Mouse (Mus musculus) heart, adult 10 weeks (tissue): Measurements from ENCODE around the gene Chil5. TPM values are rescaled to one million over a fixed set of nuclear protein-coding genes. Genes with fewer than 3 reads are reported as not detected.

Experiments used
- polyA plus RNA-seq: library from polyadenylated mRNA; stranded (reverse); fragments of 350-450 nt; fragmentation: Illumina TruSeq; extraction: RNeasy Lipid Tissue Mini Kit (QIAGEN cat#74804); gene quantifications from one replicate; pipeline ENCODE4 v1.2.3, GENCODE M21; 2014; ENCODE audit warnings: low read depth, low replicate concordance

The Chil5 gene
- polyA plus RNA-seq: not detected

DNA sequence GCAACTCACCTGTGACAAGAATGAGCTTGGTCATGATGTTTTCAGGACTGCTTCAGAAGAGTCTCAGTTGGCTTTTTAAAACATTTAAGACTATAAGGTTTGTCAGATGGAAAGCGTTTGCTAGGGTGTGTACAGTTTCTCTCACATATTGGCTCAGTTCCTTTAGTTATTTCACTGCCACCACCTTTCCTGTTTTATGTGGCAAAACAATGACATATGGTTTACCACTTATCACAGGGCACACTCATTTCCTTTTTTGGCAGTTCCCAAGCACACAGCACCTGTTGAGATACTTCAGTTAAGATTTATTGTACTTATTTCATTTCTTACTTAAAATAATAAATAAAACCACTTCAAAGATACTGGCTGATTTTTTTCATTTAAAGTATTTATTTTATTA, at the start of gene Chil5:
Chil5 (minus strand) TSS at position 34 of the 400 bp plus-strand sequence.

DNA sequence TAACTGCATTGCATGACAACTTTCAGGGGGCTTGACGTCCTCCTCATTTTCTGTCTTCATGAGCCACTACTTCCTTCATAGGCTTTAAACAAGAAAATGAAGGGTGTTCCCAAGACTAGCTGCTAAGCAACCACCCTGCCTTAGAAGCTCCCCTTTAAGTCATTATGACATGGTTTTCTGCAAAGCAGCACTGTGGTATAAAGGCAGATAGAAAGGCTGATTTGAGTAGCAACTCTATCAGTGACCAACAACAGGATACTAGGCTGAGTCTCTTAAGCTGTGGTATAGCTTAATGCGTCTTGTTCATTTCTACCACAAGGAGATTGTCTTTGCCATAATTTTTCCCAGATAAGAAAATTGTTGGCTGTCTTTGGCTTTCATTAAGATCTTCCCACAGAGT, 18.1 kb downstream of the Chil5 start, which contains the start of gene Pifo:
Pifo (minus strand) TSS at position 101 of the 400 bp plus-strand sequence.

DNA sequence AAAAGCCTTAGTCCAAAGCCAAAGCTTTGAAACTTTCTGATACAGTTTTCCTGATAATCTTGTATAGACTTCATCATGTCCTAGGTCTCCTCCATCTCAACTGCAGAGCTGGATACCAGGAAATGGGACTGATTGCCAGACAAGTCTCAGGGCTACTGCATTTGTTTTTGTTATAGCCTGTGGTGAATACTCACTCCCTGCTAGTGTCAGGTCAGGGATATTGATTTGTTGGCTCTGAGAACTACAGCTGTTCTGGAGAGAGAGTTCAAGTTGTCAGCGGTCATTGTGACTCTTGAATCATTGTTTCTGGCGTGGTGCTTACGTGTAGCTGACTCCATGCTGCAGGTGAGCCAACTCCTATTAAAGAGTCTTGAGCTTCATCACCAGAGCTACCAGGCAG, 59.2 kb downstream of the Chil5 start, which contains the start of gene Ovgp1:
Ovgp1 (plus strand) TSS at position 301 of the 400 bp plus-strand sequence.

Other genes starting within 250 kb of the Chil5 start
- 87.1 TPM for gene Rap1a, start 231.5 kb downstream of the Chil5 start, polyA plus RNA-seq
- 0.50 TPM for gene Adora3, start 162.0 kb downstream of the Chil5 start, polyA plus RNA-seq
- gene Tmigd3, start 161.9 kb downstream of the Chil5 start, polyA plus RNA-seq: not detected
- 1.4 TPM for gene I830077J02Rik, start 100.2 kb downstream of the Chil5 start, polyA plus RNA-seq
- gene Wdr77, start 73.4 kb downstream of the Chil5 start, polyA plus RNA-seq: 37.5 TPM
- gene Atp5f1, start 72.7 kb downstream of the Chil5 start, polyA plus RNA-seq: 1,553 TPM
- 2.3 TPM for gene Ovgp1, start 59.1 kb downstream of the Chil5 start, polyA plus RNA-seq
- not detected for gene Pifo, start 18.2 kb downstream of the Chil5 start, polyA plus RNA-seq
- not detected for gene Chia1, start 80.4 kb upstream of the Chil5 start, polyA plus RNA-seq
- 1.2 TPM for gene Chil3, start 134.8 kb upstream of the Chil5 start, polyA plus RNA-seq
- gene Chil4, start 186.7 kb upstream of the Chil5 start, polyA plus RNA-seq: not detected